Mouse (Mus musculus): ENCODE results near the gene Taok3. TPM values are rescaled to one million over a fixed set of nuclear protein-coding genes. Genes with fewer than 3 reads are reported as not detected.

The Taok3 gene
- polyA plus RNA-seq, 1 experiment from 2014 or later: 47.0 TPM

- H3K9me3 ChIP-seq: 0 out of 2 replicates have a peak, but pooled peaks cover 8% of the 10 kb centered on the region
- no peak overlapping the region for H3K4me3 ChIP-seq
- no peak overlapping the region for H3K27ac ChIP-seq
- 71% methylated on average over 16 of the region's 16 CpGs for WGBS
- H3K27me3 ChIP-seq: no peaks in the 10 kb centered on the region
- H3K4me1 ChIP-seq (replicated peaks): no peaks in the 10 kb centered on the region
- ATAC-seq (ENCODE audit: low FRiP score): no peak
- H3K4me2 ChIP-seq: no peak overlapping the region
- peaks cover 70% of the 10 kb centered on the region for H3K36me3 ChIP-seq
- H3K9ac ChIP-seq: no peak overlapping the region
These were observed 87.4 kb downstream of the Taok3 start for GRCm38 (mm10) chr5:117207286-117207685.

GRCm38 (mm10) chr5:117214016-117214415 is 94.1 kb downstream of the Taok3 start:
- no peak for ATAC-seq (ENCODE audit: low FRiP score)
- H3K27ac ChIP-seq: no peak overlapping the region
- H3K4me3 ChIP-seq: no peak overlapping the region
- no peaks in the 10 kb centered on the region for H3K4me1 ChIP-seq (replicated peaks)
- H3K4me2 ChIP-seq: no peak overlapping the region
- H3K27me3 ChIP-seq: no peaks in the 10 kb centered on the region
- H3K36me3 ChIP-seq: peaks cover 54% of the 10 kb centered on the region
- 69% methylated on average over 4 of the region's 4 CpGs for WGBS
- 0 out of 2 replicates have a peak, but pooled peaks cover 1% of the 10 kb centered on the region for H3K9me3 ChIP-seq
- H3K9ac ChIP-seq: no peak overlapping the region

- Histone ChIP-seq H3K4me2 (no peak overlapping the region), H3K9me3 (no peaks in the 10 kb centered on the region), H3K36me3 (peaks cover 31% of the 10 kb centered on the region), H3K9ac (no peak overlapping the region), H3K27ac (no peak overlapping the region), H3K4me3 (no peak overlapping the region), H3K27me3 (no peaks in the 10 kb centered on the region), H3K4me1 (replicated peaks) (no peaks in the 10 kb centered on the region)
- 67% methylated on average over 12 of the region's 12 CpGs for WGBS
- ATAC-seq (ENCODE audit: low FRiP score): no peak
These were observed 111.1 kb downstream of the Taok3 start for GRCm38 (mm10) chr5:117231059-117231458.

- ATAC-seq (ENCODE audit: low FRiP score): no peak
- H3K9ac ChIP-seq: no peak overlapping the region
- no peaks in the 10 kb centered on the region for H3K9me3 ChIP-seq
- H3K36me3 ChIP-seq: peaks cover 9% of the 10 kb centered on the region; the same call in 1 of the 2 replicates
- WGBS: 71% methylated on average over 5 of the region's 5 CpGs
- no peak overlapping the region for H3K4me2 ChIP-seq
- H3K27ac ChIP-seq: no peak overlapping the region
- no peak overlapping the region for H3K4me3 ChIP-seq
- peaks cover 8% of the 10 kb centered on the region for H3K4me1 ChIP-seq (replicated peaks)
- H3K27me3 ChIP-seq: no peaks in the 10 kb centered on the region
These were observed 116.6 kb downstream of the Taok3 start for GRCm38 (mm10) chr5:117236540-117236939.

GRCm38 (mm10) chr5:117239106-117239505 is 119.2 kb downstream of the Taok3 start:
- H3K4me1 ChIP-seq (replicated peaks): peaks cover 24% of the 10 kb centered on the region
- ATAC-seq (ENCODE audit: low FRiP score): no peak
- no peak overlapping the region for H3K4me3 ChIP-seq
- peaks cover 9% of the 10 kb centered on the region; the same call in 1 of the 2 replicates for H3K36me3 ChIP-seq
- no peaks in the 10 kb centered on the region for H3K9me3 ChIP-seq
- no peak overlapping the region for H3K4me2 ChIP-seq
- 75% methylated on average over 4 of the region's 4 CpGs for WGBS
- no peak overlapping the region for H3K27ac ChIP-seq
- H3K9ac ChIP-seq: no peak overlapping the region
- no peaks in the 10 kb centered on the region for H3K27me3 ChIP-seq

GRCm38 (mm10) chr5:117240321-117240731 is 120.4 kb downstream of the Taok3 start:
- Histone ChIP-seq H3K9ac (peak overlapping the region; percentile 95), H3K4me1 (replicated peaks) (peaks cover 33% of the 10 kb centered on the region), H3K4me2 (peak overlapping the region; percentile 82), H3K36me3 (peaks cover 8% of the 10 kb centered on the region; the same call in 1 of the 2 replicates), H3K9me3 (no peaks in the 10 kb centered on the region), H3K27ac (peak overlapping the region; percentile 96), H3K27me3 (no peaks in the 10 kb centered on the region), H3K4me3 (peak overlapping the region; percentile 69)
- ATAC-seq (ENCODE audit: low FRiP score): peak; percentile 58
- 3% methylated on average over 12 of the region's 12 CpGs for WGBS

GRCm38 (mm10) chr5:117240761-117241322 is 120.9 kb downstream of the Taok3 start:
- Histone ChIP-seq H3K36me3 (0 out of 2 replicates have a peak, but pooled peaks cover 5% of the 10 kb centered on the region), H3K4me2 (peak overlapping the region; percentile 82), H3K27me3 (no peaks in the 10 kb centered on the region), H3K27ac (peak overlapping the region; percentile 96), H3K9ac (peak overlapping the region; percentile 95), H3K9me3 (no peaks in the 10 kb centered on the region), H3K4me1 (replicated peaks) (peaks cover 34% of the 10 kb centered on the region), H3K4me3 (peak overlapping the region; percentile 69)
- WGBS: 4% methylated on average over 32 of the region's 32 CpGs
- ATAC-seq (ENCODE audit: low FRiP score): peak; percentile 40

GRCm38 (mm10) chr5:117241935-117242531 is 122.1 kb downstream of the Taok3 start:
- peak overlapping the region; percentile 95 for H3K9ac ChIP-seq
- H3K27me3 ChIP-seq: no peaks in the 10 kb centered on the region
- H3K4me1 ChIP-seq (replicated peaks): peaks cover 36% of the 10 kb centered on the region
- 36% methylated on average over 16 of the region's 16 CpGs for WGBS
- peak overlapping the region; percentile 69 for H3K4me3 ChIP-seq
- no peaks in the 10 kb centered on the region for H3K9me3 ChIP-seq
- 0 out of 2 replicates have a peak, but pooled peaks cover 5% of the 10 kb centered on the region for H3K36me3 ChIP-seq
- 0 out of 2 replicates have a peak, but pooled peaks have one; percentile 46 for ATAC-seq (ENCODE audit: low FRiP score)
- peak overlapping the region; percentile 96 for H3K27ac ChIP-seq
- H3K4me2 ChIP-seq: peak overlapping the region; percentile 82

GRCm38 (mm10) chr5:117242671-117243478 is 122.9 kb downstream of the Taok3 start:
- peak; percentile 40 for ATAC-seq (ENCODE audit: low FRiP score)
- Histone ChIP-seq H3K9ac (peak overlapping the region; percentile 95), H3K4me1 (replicated peaks) (peaks cover 37% of the 10 kb centered on the region), H3K4me2 (peak overlapping the region; percentile 82), H3K36me3 (0 out of 2 replicates have a peak, but pooled peaks cover 5% of the 10 kb centered on the region), H3K4me3 (peak overlapping the region; percentile 69), H3K27me3 (no peaks in the 10 kb centered on the region), H3K9me3 (no peaks in the 10 kb centered on the region), H3K27ac (peak overlapping the region; percentile 96)
- WGBS: 20% methylated on average over 22 of the region's 22 CpGs

GRCm38 (mm10) chr5:117245170-117245569 is 125.2 kb downstream of the Taok3 start:
- H3K27me3 ChIP-seq: no peaks in the 10 kb centered on the region
- no peak overlapping the region for H3K9ac ChIP-seq
- H3K36me3 ChIP-seq: peaks cover 5% of the 10 kb centered on the region; the same call in 1 of the 2 replicates
- ATAC-seq (ENCODE audit: low FRiP score): no peak
- peaks cover 37% of the 10 kb centered on the region for H3K4me1 ChIP-seq (replicated peaks)
- H3K4me3 ChIP-seq: no peak overlapping the region
- H3K4me2 ChIP-seq: no peak overlapping the region
- no peaks in the 10 kb centered on the region for H3K9me3 ChIP-seq
- H3K27ac ChIP-seq: no peak overlapping the region
- 82% methylated on average over 8 of the region's 8 CpGs for WGBS

- H3K9me3 ChIP-seq: no peaks in the 10 kb centered on the region
- WGBS: 38% methylated on average over 10 of the region's 10 CpGs
- no peak overlapping the region for H3K4me2 ChIP-seq
- H3K36me3 ChIP-seq: peaks cover 33% of the 10 kb centered on the region
- ATAC-seq (ENCODE audit: low FRiP score): no peak
- H3K4me3 ChIP-seq: no peak overlapping the region
- H3K9ac ChIP-seq: no peak overlapping the region
- no peak overlapping the region for H3K27ac ChIP-seq
- peaks cover 29% of the 10 kb centered on the region for H3K4me1 ChIP-seq (replicated peaks)
- no peaks in the 10 kb centered on the region for H3K27me3 ChIP-seq
These were observed 128.4 kb downstream of the Taok3 start for GRCm38 (mm10) chr5:117248351-117248750.

GRCm38 (mm10) chr5:117250796-117251195 is 130.9 kb downstream of the Taok3 start:
- H3K9me3 ChIP-seq: no peaks in the 10 kb centered on the region
- H3K36me3 ChIP-seq: peaks cover 53% of the 10 kb centered on the region
- H3K9ac ChIP-seq: no peak overlapping the region
- H3K27me3 ChIP-seq: no peaks in the 10 kb centered on the region
- H3K4me1 ChIP-seq (replicated peaks): peaks cover 11% of the 10 kb centered on the region
- ATAC-seq (ENCODE audit: low FRiP score): no peak
- no peak overlapping the region for H3K4me2 ChIP-seq
- no peak overlapping the region for H3K27ac ChIP-seq
- no peak overlapping the region for H3K4me3 ChIP-seq
- WGBS: 71% methylated on average over 20 of the region's 24 CpGs

Measured in hindbrain, embryonic 13.5 days (tissue).